Mouse (Mus musculus) testis, postnatal 14 days (tissue): ENCODE results near the gene Osr1.

ENCODE experiments used
- DNase-seq: peaks from one replicate; pipeline ENCODE4 v3.0.0; 2021; ENCODE audit warnings: low spot score

Osr1 gene

GRCm38 (mm10) chr12:9587732-9588131 is 17.8 kb downstream of the Osr1 start:
- no peak for DNase-seq

GRCm38 (mm10) chr12:9589561-9590134 is 19.7 kb downstream of the Osr1 start:
- DNase-seq, result no peak

- no peak for DNase-seq
These were observed 21.2 kb downstream of the Osr1 start for GRCm38 (mm10) chr12:9591141-9591540.

GRCm38 (mm10) chr12:9598219-9598618 is 28.3 kb downstream of the Osr1 start:
- DNase-seq, result no peak
